Mouse (Mus musculus) limb, embryonic 15.5 days (tissue): ENCODE measurements at regions not wholly inside any gene's neighbourhood (a gene's known extent, or its start where the extent isn't known, plus 50 kb on each side); places are given as distances from the start of the nearest gene placed in this dataset.

Source experiments
- ATAC-seq: fragments of 200-750 bp; cut with Nextera tagmentation; 2 replicates; pipeline ENCODE4 v1.8.0; 2017; ENCODE audit warnings: low read depth, moderate TSS enrichment; ENCODE audit not compliant: insufficient number of reproducible peaks, low FRiP score, low TSS enrichment
- H3K27ac ChIP-seq: fragments of 300-500 bp; sonication (generic); 2 replicates; pipeline ENCODE4 v1.5.1; 2015; ENCODE audit warnings: moderate library complexity, mild to moderate bottlenecking, inconsistent platforms
- H3K27me3 ChIP-seq: fragments of 300-500 bp; sonication (generic); 2 replicates; pipeline ENCODE4 v1.6.1; 2015; ENCODE audit warnings: inconsistent platforms
- H3K36me3 ChIP-seq: fragments of 300-500 bp; sonication (generic); 2 replicates; pipeline ENCODE4 v1.6.1; 2015; ENCODE audit warnings: inconsistent platforms
- H3K4me1 ChIP-seq: fragments of 300-500 bp; sonication (generic); 2 replicates; pipeline ENCODE4 v1.6.1; 2015; ENCODE audit warnings: inconsistent platforms
- H3K4me2 ChIP-seq: fragments of 300-500 bp; sonication (generic); 2 replicates; pipeline ENCODE4 v1.6.1; 2015; ENCODE audit warnings: mild to moderate bottlenecking, inconsistent platforms
- H3K4me3 ChIP-seq: fragments of 300-500 bp; sonication (generic); 2 replicates; pipeline ENCODE4 v1.5.1; 2015; ENCODE audit warnings: mild to moderate bottlenecking, inconsistent platforms
- H3K9ac ChIP-seq: fragments of 300-500 bp; sonication (generic); 2 replicates; pipeline ENCODE4 v1.6.1; 2015; ENCODE audit warnings: inconsistent platforms
- H3K9me3 ChIP-seq: fragments of 300-500 bp; sonication (generic); 2 replicates; pipeline ENCODE4 v1.6.1; 2016; ENCODE audit warnings: inconsistent platforms
- WGBS: fragments of 180-500 bp; shearing (Covaris S2); methylation state at CpG from one replicate; pipeline ENCODE4 v1.1.7; 2015; 5-methylcytosine and 5-hydroxymethylcytosine counted together

- Histone ChIP-seq H3K27ac (0 out of 2 replicates have a peak overlapping the region, but pooled peaks have one; percentile 44), H3K9ac (no peak overlapping the region), H3K27me3 (no peaks in the 10 kb centered on the region), H3K9me3 (no peaks in the 10 kb centered on the region), H3K4me2 (no peak overlapping the region), H3K4me3 (no peak overlapping the region), H3K4me1 (no peaks in the 10 kb centered on the region), H3K36me3 (no peaks in the 10 kb centered on the region)
- no peak for ATAC-seq
- 47% methylated on average over 10 of the region's 10 CpGs for WGBS
Observed at GRCm38 (mm10) chr4:12781969-12782904, 610.4 kb upstream of the Fam92a start.

- no peak for ATAC-seq
- Histone ChIP-seq H3K9ac (no peak overlapping the region), H3K36me3 (no peaks in the 10 kb centered on the region), H3K4me1 (0 out of 2 replicates have a peak, but pooled peaks cover 3% of the 10 kb centered on the region), H3K27me3 (no peaks in the 10 kb centered on the region), H3K4me2 (no peak overlapping the region), H3K9me3 (no peaks in the 10 kb centered on the region), H3K4me3 (no peak overlapping the region), H3K27ac (no peak overlapping the region)
- WGBS: 94% methylated on average over 2 of the region's 2 CpGs
Observed at GRCm38 (mm10) chr4:12780254-12780653, 608.4 kb upstream of the Fam92a start.

- Histone ChIP-seq H3K27ac (no peak overlapping the region), H3K36me3 (no peaks in the 10 kb centered on the region), H3K4me1 (0 out of 2 replicates have a peak, but pooled peaks cover 3% of the 10 kb centered on the region), H3K9me3 (no peaks in the 10 kb centered on the region), H3K4me3 (no peak overlapping the region), H3K27me3 (no peaks in the 10 kb centered on the region), H3K9ac (no peak overlapping the region), H3K4me2 (no peak overlapping the region)
- 88% methylated on average over 1 of the region's 1 CpGs for WGBS
- no peak for ATAC-seq
Observed at GRCm38 (mm10) chr4:12779211-12779610, 607.4 kb upstream of the Fam92a start.

- no peak overlapping the region for H3K9ac ChIP-seq
- H3K4me2 ChIP-seq: no peak overlapping the region
- WGBS: 64% methylated on average over 2 of the region's 2 CpGs
Observed at GRCm38 (mm10) chr4:12778163-12778562, 606.3 kb upstream of the Fam92a start.

GRCm38 (mm10) chr4:12776217-12776578 is 604.4 kb upstream of the Fam92a start:
- H3K27me3 ChIP-seq: no peaks in the 10 kb centered on the region
- no peak for ATAC-seq
- WGBS: 56% methylated on average over 2 of the region's 2 CpGs

More at GRCm38 (mm10) chr4:12778163-12778562, 606.3 kb upstream of the Fam92a start:
- Histone ChIP-seq H3K27me3 (no peaks in the 10 kb centered on the region), H3K4me3 (no peak overlapping the region), H3K27ac (no peak overlapping the region), H3K4me1 (0 out of 2 replicates have a peak, but pooled peaks cover 3% of the 10 kb centered on the region), H3K9me3 (no peaks in the 10 kb centered on the region), H3K36me3 (no peaks in the 10 kb centered on the region)
- ATAC-seq: no peak

GRCm38 (mm10) chr4:12775524-12776216 is 603.9 kb upstream of the Fam92a start:
- Histone ChIP-seq H3K9me3 (no peaks in the 10 kb centered on the region), H3K36me3 (no peaks in the 10 kb centered on the region), H3K4me1 (0 out of 2 replicates have a peak, but pooled peaks cover 3% of the 10 kb centered on the region), H3K27me3 (no peaks in the 10 kb centered on the region), H3K27ac (no peak overlapping the region), H3K9ac (no peak overlapping the region), H3K4me2 (no peak overlapping the region), H3K4me3 (no peak overlapping the region)
- ATAC-seq: no peak
- 36% methylated on average over 3 of the region's 3 CpGs for WGBS

More at GRCm38 (mm10) chr4:12776217-12776578, 604.4 kb upstream of the Fam92a start:
- Histone ChIP-seq H3K27ac (no peak overlapping the region), H3K4me2 (no peak overlapping the region), H3K9me3 (no peaks in the 10 kb centered on the region), H3K4me1 (0 out of 2 replicates have a peak, but pooled peaks cover 3% of the 10 kb centered on the region), H3K36me3 (no peaks in the 10 kb centered on the region), H3K9ac (no peak overlapping the region), H3K4me3 (no peak overlapping the region)

- no peaks in the 10 kb centered on the region for H3K27me3 ChIP-seq
- no peak overlapping the region for H3K4me3 ChIP-seq
- H3K9ac ChIP-seq: no peak overlapping the region
- 56% methylated on average over 4 of the region's 4 CpGs for WGBS
- no peak for ATAC-seq
- H3K9me3 ChIP-seq: no peaks in the 10 kb centered on the region
- 0 out of 2 replicates have a peak, but pooled peaks cover 3% of the 10 kb centered on the region for H3K4me1 ChIP-seq
- H3K4me2 ChIP-seq: no peak overlapping the region
- no peaks in the 10 kb centered on the region for H3K36me3 ChIP-seq
- H3K27ac ChIP-seq: no peak overlapping the region
Observed at GRCm38 (mm10) chr4:12775090-12775489, 603.3 kb upstream of the Fam92a start.

GRCm38 (mm10) chr4:12774671-12775070 is 602.9 kb upstream of the Fam92a start:
- H3K9ac ChIP-seq: no peak overlapping the region
- ATAC-seq: no peak
- WGBS: 52% methylated on average over 5 of the region's 5 CpGs

GRCm38 (mm10) chr4:12773201-12773600 is 601.4 kb upstream of the Fam92a start:
- Histone ChIP-seq H3K9ac (no peak overlapping the region), H3K27ac (no peak overlapping the region), H3K36me3 (no peaks in the 10 kb centered on the region), H3K9me3 (no peaks in the 10 kb centered on the region), H3K4me1 (0 out of 2 replicates have a peak, but pooled peaks cover 3% of the 10 kb centered on the region), H3K27me3 (no peaks in the 10 kb centered on the region), H3K4me3 (no peak overlapping the region), H3K4me2 (no peak overlapping the region)
- WGBS: 78% methylated on average over 7 of the region's 7 CpGs
- no peak for ATAC-seq

More at GRCm38 (mm10) chr4:12774671-12775070, 602.9 kb upstream of the Fam92a start:
- Histone ChIP-seq H3K9me3 (no peaks in the 10 kb centered on the region), H3K4me3 (no peak overlapping the region), H3K4me2 (no peak overlapping the region), H3K36me3 (no peaks in the 10 kb centered on the region), H3K27me3 (no peaks in the 10 kb centered on the region), H3K4me1 (0 out of 2 replicates have a peak, but pooled peaks cover 3% of the 10 kb centered on the region), H3K27ac (no peak overlapping the region)

- no peak overlapping the region for H3K9ac ChIP-seq
- H3K4me2 ChIP-seq: no peak overlapping the region
- H3K36me3 ChIP-seq: no peaks in the 10 kb centered on the region
- no peaks in the 10 kb centered on the region for H3K9me3 ChIP-seq
- no peak overlapping the region for H3K4me3 ChIP-seq
- no peaks in the 10 kb centered on the region for H3K4me1 ChIP-seq
- 35% methylated on average over 5 of the region's 5 CpGs for WGBS
- no peak overlapping the region for H3K27ac ChIP-seq
- no peak for ATAC-seq
- H3K27me3 ChIP-seq: no peaks in the 10 kb centered on the region
Observed at GRCm38 (mm10) chr4:12770131-12770780, 598.4 kb upstream of the Fam92a start.

- Histone ChIP-seq H3K4me1 (no peaks in the 10 kb centered on the region), H3K4me3 (no peak overlapping the region), H3K27ac (no peak overlapping the region), H3K9me3 (no peaks in the 10 kb centered on the region), H3K9ac (no peak overlapping the region), H3K27me3 (no peaks in the 10 kb centered on the region), H3K36me3 (no peaks in the 10 kb centered on the region), H3K4me2 (no peak overlapping the region)
- ATAC-seq: no peak
Observed at GRCm38 (mm10) chr4:12769092-12769491, 597.3 kb upstream of the Fam92a start.
